Mouse (Mus musculus): ENCODE measurements at regions not wholly inside any gene's neighbourhood (a gene's known extent, or its start where the extent isn't known, plus 50 kb on each side); places are given as distances from the start of the nearest gene placed in this dataset.

DNA sequence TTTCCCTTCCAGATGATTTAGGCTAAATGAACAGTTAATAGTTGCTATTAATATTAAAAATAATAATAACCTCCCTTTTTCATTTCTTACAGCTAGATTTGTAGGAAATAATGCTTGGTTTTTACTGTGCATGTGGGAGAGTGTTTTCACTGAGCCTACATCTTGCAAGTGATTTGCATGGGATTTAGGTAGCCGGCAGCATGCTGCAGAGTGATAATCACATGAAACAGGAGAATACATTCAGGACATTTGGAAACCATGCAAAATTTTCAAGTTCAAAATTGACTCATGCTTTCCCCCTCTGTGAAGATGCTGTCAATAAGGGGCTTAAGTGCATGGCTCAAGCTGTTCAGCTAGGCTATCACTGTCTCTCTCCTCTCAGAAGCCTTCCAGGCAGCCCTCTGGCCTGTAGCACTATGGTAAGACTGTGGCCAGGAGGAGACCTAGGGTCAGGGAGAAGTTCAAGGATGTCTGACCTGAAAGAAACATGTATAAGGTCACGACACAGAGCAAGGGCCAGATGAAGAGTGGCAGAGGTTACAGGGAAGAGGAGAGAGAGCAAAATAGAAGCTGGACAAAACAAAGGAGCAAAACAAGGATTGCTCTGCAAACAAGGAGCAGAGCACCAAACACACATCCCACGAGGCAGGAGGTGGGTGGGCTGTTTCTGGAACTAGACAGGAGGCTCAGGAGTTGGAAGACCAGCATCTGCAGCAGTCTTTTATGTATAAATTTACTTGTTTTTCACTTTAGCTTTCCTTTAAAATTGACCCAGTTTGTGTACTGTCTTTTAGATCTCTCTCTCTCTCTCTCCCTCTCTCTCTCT lies 177.5 kb downstream of the Tmem161b start:
- no peak for DNase-seq

DNA sequence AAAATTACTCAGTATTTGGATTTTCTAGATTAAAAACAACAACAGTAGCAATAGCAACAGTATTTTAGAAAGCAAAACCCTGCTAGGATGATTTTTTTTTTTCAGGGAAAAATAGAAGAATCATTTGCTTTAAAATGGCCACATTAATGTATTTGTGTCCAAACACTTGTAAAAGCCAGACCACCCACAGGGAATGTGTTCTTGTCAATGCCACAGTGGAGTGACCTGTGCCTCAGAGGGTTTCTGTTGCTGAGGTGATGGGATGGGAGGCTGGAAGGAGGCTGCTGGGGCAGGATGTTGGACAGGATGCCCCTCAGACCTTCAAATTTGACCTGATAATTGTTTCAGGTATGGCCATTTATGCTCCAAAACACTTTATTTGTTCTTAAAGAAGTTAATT lies 178.9 kb downstream of the Tmem161b start:
- no peak for DNase-seq

DNA sequence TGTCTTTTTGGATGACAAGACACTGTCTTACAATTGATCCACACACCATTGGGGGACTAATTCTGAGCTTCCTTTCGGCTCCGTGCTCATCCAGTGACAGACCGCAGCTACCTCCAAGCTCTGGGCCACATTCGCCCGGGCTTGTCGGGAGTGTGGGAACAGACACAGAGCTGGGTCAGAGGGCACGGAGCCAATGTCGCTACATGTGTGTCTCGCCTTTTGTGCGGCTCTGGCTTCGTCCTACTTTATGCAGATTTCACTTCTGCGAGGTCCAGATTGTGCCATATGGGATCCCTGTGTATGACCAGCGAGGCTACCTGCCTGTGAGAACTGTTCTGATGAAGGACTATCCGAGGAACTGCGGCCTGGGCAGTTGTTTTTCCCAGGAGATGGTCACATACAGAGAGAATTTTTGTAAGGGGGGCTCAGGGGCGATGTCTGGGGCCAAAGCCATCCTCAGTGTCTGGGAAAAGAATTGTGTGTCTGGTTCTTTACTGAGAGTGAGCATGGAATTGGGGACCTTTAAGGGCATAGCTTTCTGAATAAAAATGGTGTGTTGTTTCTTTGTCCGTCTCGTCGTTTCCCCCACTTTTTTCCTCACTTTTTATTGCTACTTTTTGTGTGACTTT lies 182.6 kb downstream of the Tmem161b start:
- DNase-seq = peak; percentile 28

DNA sequence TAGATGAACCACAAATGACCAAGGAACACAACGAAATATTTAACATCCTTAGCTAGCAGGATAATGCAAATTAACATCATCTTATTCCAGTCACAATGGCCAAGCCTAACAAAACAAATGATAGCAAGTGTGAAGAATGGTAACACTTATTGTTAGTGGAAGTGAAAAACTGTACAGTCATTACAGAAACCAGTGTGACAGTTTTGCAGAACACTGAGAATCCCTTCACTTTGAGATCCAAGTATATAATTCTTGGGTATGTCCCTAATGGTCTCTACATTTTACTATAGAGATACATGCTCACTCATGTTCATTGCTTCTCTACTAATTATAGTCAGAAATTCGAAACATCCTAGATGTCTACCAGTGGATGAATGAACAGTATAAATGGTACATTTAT lies 212.3 kb downstream of the Tmem161b start:
- DNase-seq = no peak

DNA sequence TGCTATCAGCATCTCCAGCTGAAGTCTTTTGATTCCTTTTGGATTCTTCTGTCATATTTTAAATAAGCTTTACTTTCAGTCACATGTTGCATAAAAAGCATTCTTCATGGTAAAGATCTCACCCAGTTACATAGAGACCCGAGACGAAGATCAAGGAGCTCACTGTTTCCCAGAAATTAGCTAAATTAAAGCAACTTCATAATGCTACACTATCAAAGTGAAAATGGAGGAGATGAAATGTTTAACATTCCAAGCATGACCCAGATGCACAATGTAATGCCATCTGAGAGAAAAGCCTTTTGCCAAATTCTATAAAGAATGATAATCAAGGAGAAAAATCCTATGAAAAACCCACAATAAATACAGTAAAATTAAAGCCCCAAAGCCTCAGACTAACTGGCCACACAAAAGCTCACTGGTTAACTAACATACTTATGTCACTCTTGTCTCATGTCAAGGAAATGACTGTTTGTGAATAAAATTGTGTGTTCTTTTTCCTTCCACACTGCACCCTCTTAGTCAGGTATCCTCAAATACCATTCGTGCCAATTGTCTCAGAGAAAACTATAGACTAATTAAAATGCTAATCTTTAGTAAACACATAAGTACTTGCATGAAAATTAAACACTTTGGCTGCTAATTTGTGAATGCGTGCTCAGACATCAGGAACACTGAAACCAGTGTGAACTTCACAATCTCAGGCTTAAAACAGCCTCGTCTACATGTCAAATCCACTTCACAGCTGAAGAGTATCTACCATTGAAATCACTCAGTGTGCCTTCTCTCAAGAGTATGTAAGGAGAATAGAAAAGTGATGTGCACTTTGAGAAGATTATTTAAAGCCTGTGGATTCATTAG lies 215.7 kb downstream of the Tmem161b start:
- no peak for DNase-seq

DNA sequence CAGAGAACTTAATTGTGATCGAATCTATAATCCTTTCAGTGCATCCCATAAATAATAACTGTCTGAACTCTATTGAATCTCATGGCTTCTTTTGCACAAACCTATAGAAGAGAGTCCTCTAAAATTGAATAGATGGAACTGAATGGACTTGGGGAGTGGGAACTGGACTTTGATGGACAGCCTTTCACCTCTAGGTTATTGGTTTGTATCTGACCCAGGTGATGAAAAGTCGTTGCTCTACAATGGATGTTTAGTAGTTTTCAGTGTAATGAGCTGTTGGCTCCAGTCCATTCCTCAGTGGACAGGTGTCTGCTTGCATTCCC lies 216.3 kb downstream of the Tmem161b start:
- no peak for DNase-seq

DNA sequence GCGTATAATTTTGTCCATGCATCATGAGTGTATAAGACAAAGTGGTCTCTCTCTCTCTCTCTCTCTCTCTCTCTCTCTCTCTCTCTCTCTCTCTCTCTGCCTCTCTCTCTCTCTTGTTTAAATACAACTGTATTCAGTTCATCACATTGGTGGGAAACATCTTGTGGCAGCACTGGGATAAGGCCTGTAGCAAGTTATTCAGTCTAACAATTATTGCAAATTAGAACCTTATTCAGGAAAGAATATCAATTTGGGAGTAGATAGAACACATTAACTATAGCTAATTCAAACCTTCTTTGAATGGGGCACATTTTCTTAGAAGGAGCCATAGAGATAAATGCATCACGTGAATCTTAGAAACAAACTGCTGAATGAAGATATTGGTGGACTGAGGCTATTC lies 226.4 kb downstream of the Tmem161b start:
- no peak for DNase-seq

DNA sequence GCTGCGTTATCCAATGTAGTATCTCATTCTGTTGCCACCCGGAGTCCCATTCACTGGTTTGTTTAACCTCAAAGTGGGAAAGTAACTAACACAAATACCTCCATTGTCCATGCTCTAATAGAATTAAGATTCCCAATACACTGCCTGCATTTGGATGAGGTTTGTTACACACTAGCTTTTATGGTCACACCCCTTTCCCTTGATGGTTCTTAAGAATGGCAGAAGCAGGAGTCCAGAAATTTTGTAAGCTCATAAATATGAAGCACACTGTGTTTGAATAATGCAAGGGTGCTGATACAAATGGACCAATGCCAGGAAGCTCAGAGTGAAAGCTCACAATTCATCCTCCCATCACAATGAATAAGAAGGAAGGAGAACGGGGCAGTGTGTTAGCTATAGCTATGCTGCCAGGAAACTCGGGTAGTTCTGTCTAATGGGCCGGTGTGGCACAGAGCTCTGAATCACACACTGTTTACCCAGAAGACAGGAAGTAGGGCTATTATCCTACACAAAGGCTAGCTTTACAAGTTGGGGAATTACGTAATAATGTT lies 227.0 kb downstream of the Tmem161b start:
- peak; percentile 9 for DNase-seq
